Mouse (Mus musculus): Measurements from ENCODE around the gene Ccdc121. TPM values are rescaled to one million over a fixed set of nuclear protein-coding genes. Genes with fewer than 3 reads are reported as not detected.

The Ccdc121 gene
- polyA plus RNA-seq, 1 experiment: not detected

GRCm38 (mm10) chr1:181462051-181462905 is 49.0 kb downstream of the Ccdc121 start:
- WGBS: 51% methylated on average over 8 of the region's 8 CpGs
- no peak for TF ChIP-seq POLR2A (IDR thresholded peaks at IDR 0.05; ENCODE audit: borderline replicate concordance, control insufficient read depth, low read depth, low read length)
- TF ChIP-seq CTCF (IDR thresholded peaks at IDR 0.05; ENCODE audit: control insufficient read depth, insufficient read depth, low read length): no peak
- H3K4me1 ChIP-seq (ENCODE audit: control insufficient read depth, insufficient read depth, low read length): no peaks in the 10 kb centered on the region; the same call in 1 of the 2 replicates
- H3K4me3 ChIP-seq (replicated peaks; ENCODE audit: control insufficient read depth, low read depth, low read length): no peak overlapping the region
- no peak overlapping the region for H3K27ac ChIP-seq (ENCODE audit: control insufficient read depth, insufficient read depth, low read depth, low read length, poor library complexity)

DNA sequence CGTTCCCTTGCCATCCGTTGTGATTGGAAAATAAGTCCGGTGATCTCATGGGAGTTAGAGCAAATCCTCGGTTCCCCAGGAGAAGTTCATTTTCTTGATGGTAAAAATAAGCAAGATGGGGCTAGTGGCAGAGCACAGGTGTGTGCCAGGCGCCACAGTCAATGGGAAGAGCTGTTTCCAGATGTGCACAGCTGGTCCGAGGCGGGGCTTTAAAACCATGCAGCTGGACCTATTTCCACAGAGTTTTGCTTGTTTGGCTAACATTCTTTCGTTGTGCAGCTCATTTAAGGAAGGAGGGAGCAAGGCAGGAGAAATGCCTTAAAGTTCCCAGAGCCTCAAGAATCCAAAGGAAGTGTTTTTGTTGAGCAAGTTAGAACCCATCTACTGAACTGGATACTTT is 49.8 kb downstream of the Ccdc121 start:
- 79% methylated on average over 8 of the region's 8 CpGs for WGBS
- H3K4me1 ChIP-seq (ENCODE audit: control insufficient read depth, insufficient read depth, low read length): no peaks in the 10 kb centered on the region
- TF ChIP-seq CTCF (IDR thresholded peaks at IDR 0.05; ENCODE audit: control insufficient read depth, insufficient read depth, low read length): no peak
- no peak overlapping the region for H3K27ac ChIP-seq (ENCODE audit: control insufficient read depth, insufficient read depth, low read depth, low read length, poor library complexity)
- H3K4me3 ChIP-seq (replicated peaks; ENCODE audit: control insufficient read depth, low read depth, low read length): no peak overlapping the region

DNA sequence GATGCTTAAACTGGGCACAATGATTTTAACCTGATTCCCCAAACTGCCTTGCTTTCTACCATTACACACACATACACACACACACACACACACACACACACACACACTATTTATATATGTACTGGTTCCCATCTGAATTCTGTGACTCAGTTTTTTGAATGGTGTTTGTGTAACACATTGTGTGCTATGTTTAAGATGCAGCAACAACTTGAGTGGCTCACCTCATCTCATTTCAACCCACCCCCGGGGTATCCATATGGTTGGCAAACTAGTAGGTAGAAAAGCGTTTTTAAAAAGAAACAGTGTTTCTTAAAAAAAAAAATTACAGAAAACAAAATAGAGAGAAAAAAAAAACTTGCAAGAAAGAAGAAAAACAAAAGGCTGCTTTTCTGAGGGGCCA is 51.0 kb downstream of the Ccdc121 start:
- no peaks in the 10 kb centered on the region for H3K4me1 ChIP-seq (ENCODE audit: control insufficient read depth, insufficient read depth, low read length)
- WGBS: 71% methylated on average over 2 of the region's 2 CpGs
- H3K4me3 ChIP-seq (replicated peaks; ENCODE audit: control insufficient read depth, low read depth, low read length): no peak overlapping the region
- no peak for TF ChIP-seq POLR2A (IDR thresholded peaks at IDR 0.05; ENCODE audit: borderline replicate concordance, control insufficient read depth, low read depth, low read length)
- TF ChIP-seq CTCF (IDR thresholded peaks at IDR 0.05; ENCODE audit: control insufficient read depth, insufficient read depth, low read length): no peak
- no peak overlapping the region for H3K27ac ChIP-seq (ENCODE audit: control insufficient read depth, insufficient read depth, low read depth, low read length, poor library complexity)

Other genes starting within 250 kb of the Ccdc121 start
- 2.7 TPM in 1 of 2 replicates, not detected in the other for gene Cnih3, start 158.8 kb downstream of the Ccdc121 start, polyA plus RNA-seq (2011; ENCODE audit: insufficient read depth, insufficient read length, low replicate concordance, missing spikeins)
- gene Dnah14, start 65.1 kb upstream of the Ccdc121 start, polyA plus RNA-seq (2011; ENCODE audit: insufficient read depth, insufficient read length, low replicate concordance, missing spikeins): 0.36 TPM in 1 of 2 replicates, not detected in the other

Measured in bone marrow, adult 2 months (tissue).